Mouse (Mus musculus) inflammation-experienced regulatory T-cells, adult 6 months (primary cell): Measurements from ENCODE around the gene Mmp13. TPM values are rescaled to one million over a fixed set of nuclear protein-coding genes. Genes with fewer than 3 reads are reported as not detected.
"Not testable (repeated sequence)": the region's sequence is repeated elsewhere in the genome, so short reads cannot be mapped to it uniquely, and the experiment has no call there.

ENCODE experiments used
- ATAC-seq: one replicate; pipeline ENCODE4 v1.8.0; 2017
- polyA plus RNA-seq, 3 experiments: library from polyadenylated mRNA; unstranded; fragments of 100-300 nt; shearing (Covaris generic); gene quantifications; one replicate each; pipeline ENCODE4 v1.2.1; 2017

The Mmp13 gene
- polyA plus RNA-seq: not detected

GRCm38 (mm10) chr9:7272214-7272613, at the start of gene Mmp13:
Mmp13 (plus strand) TSS chr9:7272514.
- no peak for ATAC-seq

GRCm38 (mm10) chr9:7238619-7239018, 33.7 kb upstream of the Mmp13 start:
- ATAC-seq: no peak

DNA sequence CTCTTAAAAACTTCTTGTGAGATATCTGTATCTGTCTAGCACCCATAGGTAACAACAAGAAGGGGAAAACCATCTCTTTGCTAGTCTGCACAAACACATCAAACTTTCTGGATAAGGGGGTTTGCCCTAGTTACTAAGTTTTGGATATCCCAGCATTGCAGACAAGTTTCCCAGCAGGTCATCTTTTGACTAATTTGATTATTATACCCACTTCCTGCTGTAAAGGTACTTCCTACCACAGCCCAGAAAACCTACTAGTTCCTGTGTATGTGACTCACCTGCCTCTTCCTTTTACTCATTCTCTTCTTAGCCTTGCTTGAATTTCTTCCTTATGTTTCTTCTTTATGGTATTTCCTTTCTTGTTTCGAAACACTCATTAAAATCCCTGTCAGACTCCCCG, 32.3 kb upstream of the Mmp13 start:
- ATAC-seq: peak; percentile 95

- no peak for ATAC-seq
Observed at GRCm38 (mm10) chr9:7252797-7253654, 19.3 kb upstream of the Mmp13 start.

GRCm38 (mm10) chr9:7261667-7262066, 10.6 kb upstream of the Mmp13 start:
- ATAC-seq: no peak

DNA sequence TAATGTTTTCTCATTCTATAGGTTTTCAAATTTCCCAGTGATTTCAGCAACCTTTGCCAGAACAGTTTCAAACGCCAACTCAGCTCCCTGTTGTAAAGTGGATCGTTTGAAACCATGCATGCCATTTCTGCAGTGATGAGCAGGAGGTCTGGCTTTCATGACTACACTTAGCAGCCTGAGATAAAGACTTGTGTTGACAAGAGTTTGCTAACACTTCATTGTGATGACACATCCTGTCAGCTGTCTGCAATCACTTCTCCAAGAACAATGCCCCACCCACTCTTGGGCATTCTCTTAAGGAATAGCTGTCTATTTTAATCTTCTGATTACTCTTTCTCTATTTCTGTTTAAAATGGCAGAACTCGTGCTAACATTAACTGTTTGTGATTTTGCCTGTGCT, 2.2 kb upstream of the Mmp13 start:
- no peak for ATAC-seq

- no peak for ATAC-seq
Observed at GRCm38 (mm10) chr9:7282565-7283302, 10.4 kb downstream of the Mmp13 start.

GRCm38 (mm10) chr9:7283303-7283684, 11.0 kb downstream of the Mmp13 start:
- not testable (repeated sequence) for ATAC-seq

DNA sequence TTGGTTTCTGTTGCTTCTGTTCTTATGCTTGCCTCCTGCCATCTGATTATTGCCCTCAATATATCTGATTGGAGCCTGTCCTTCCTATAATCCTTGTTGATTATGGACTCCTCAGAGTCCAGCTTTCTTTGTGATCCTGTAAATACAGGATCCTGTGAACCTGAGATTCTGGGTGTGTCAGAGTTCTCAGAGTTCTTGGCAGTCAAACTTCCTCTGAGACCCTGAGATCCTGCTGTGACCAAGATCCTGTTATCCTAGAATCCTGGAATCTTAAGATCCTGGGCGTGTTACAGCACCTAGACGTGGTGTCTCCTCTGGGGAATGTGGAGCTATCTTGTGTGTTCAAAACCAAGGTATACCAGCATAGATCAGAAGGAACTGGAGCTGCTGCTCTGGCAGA, 17.2 kb downstream of the Mmp13 start:
- no peak for ATAC-seq

- no peak for ATAC-seq
Observed at GRCm38 (mm10) chr9:7289901-7290300, 17.6 kb downstream of the Mmp13 start.

DNA sequence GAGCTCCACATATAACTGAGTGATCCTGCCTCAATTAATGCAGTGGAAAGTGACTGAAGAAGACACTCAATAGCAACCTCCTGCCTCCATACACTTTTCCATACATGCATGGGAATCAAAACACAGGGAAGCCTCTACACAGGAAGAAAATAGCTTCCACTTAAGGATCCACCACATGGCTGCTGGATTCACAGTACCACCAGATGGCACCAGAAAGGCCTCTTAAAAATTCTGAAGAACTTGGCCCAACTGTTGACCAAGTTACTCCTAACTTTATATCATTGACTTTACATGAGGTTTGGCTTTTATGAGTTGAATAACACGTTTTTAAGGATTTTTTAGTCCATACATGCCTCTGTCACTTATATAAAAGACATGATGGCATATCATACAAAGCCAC, 19.8 kb downstream of the Mmp13 start:
- ATAC-seq: no peak

GRCm38 (mm10) chr9:7331847-7332246, 59.5 kb downstream of the Mmp13 start:
- no peak for ATAC-seq

Other genes with a start within 250 kb of the Mmp13 start
- gene Dync2h1, start 88.1 kb upstream of the Mmp13 start, polyA plus RNA-seq: 1 to 10 TPM; 6.1 to 9.3 (median 7.8) TPM
- 10 to 100 TPM; 20.6 to 45.4 (median 36.7) TPM for gene Dcun1d5, start 88.0 kb upstream of the Mmp13 start, polyA plus RNA-seq
- gene Mmp12, start 71.9 kb downstream of the Mmp13 start, polyA plus RNA-seq: under 1 TPM in 1 of 3 experiments, not detected in 2; 0.07 TPM
- not detected for gene Mmp1b, start 115.5 kb downstream of the Mmp13 start, polyA plus RNA-seq
- not detected for gene Mmp3, start 173.3 kb downstream of the Mmp13 start, polyA plus RNA-seq
- under 1 TPM in 1 of 3 experiments, not detected in 2; 0.48 TPM for gene Mmp10, start 229.8 kb downstream of the Mmp13 start, polyA plus RNA-seq